Mouse (Mus musculus) liver, embryonic 15.5 days (tissue): ENCODE data around the gene Bclaf3. TPM values are rescaled to one million over a fixed set of nuclear protein-coding genes. Genes with fewer than 3 reads are reported as not detected.
"Not testable (repeated sequence)": the region's sequence is repeated elsewhere in the genome, so short reads cannot be mapped to it uniquely, and the experiment has no call there.

Source experiments
- ATAC-seq: fragments of 200-750 bp; cut with Nextera tagmentation; 2 replicates; pipeline ENCODE4 v1.8.0; 2017; ENCODE audit warnings: moderate number of reproducible peaks, mild to moderate bottlenecking, moderate library complexity; ENCODE audit not compliant: insufficient read depth
- H3K27ac ChIP-seq: fragments of 300-500 bp; sonication (generic); replicated peaks from 2 replicates; pipeline ENCODE4 v1.5.1; 2015; ENCODE audit warnings: mild to moderate bottlenecking, inconsistent platforms
- H3K27me3 ChIP-seq: fragments of 300-500 bp; sonication (generic); 2 replicates; pipeline ENCODE4 v1.6.1; 2015; ENCODE audit warnings: mild to moderate bottlenecking, inconsistent platforms
- H3K36me3 ChIP-seq: fragments of 300-500 bp; sonication (generic); replicated peaks from 2 replicates; pipeline ENCODE4 v1.6.1; 2015; ENCODE audit warnings: moderate library complexity, mild to moderate bottlenecking, inconsistent platforms
- H3K4me1 ChIP-seq: fragments of 300-500 bp; sonication (generic); replicated peaks from 2 replicates; pipeline ENCODE4 v1.6.1; 2015; ENCODE audit warnings: inconsistent platforms
- H3K4me2 ChIP-seq: fragments of 300-500 bp; sonication (generic); 2 replicates; pipeline ENCODE4 v1.6.1; 2015; ENCODE audit warnings: moderate library complexity, mild to moderate bottlenecking, inconsistent platforms
- H3K4me3 ChIP-seq: fragments of 300-500 bp; sonication (generic); replicated peaks from 2 replicates; pipeline ENCODE4 v1.5.1; 2015; ENCODE audit warnings: mild to moderate bottlenecking, inconsistent platforms
- H3K9ac ChIP-seq: fragments of 300-500 bp; sonication (generic); 2 replicates; pipeline ENCODE4 v1.6.1; 2015; ENCODE audit warnings: moderate library complexity, mild to moderate bottlenecking, inconsistent platforms
- H3K9me3 ChIP-seq: fragments of 300-500 bp; sonication (generic); replicated peaks from 2 replicates; pipeline ENCODE4 v1.6.1; 2016; ENCODE audit warnings: inconsistent platforms
- WGBS: fragments of 180-500 bp; shearing (Covaris S2); methylation state at CpG from one replicate; pipeline ENCODE4 v1.1.7; 2015; ENCODE audit warnings: mixed read lengths; ENCODE audit not compliant: insufficient replicate concordance; 5-methylcytosine and 5-hydroxymethylcytosine counted together
- polyA plus RNA-seq: library from polyadenylated mRNA; unstranded; fragments of >200 nt; fragmentation: Nextera tagmentation; extraction: Ambion mirVana; gene quantifications from 2 replicates; pipeline ENCODE4 v1.2.1, GENCODE M21; 2015

Gene Bclaf3
- polyA plus RNA-seq = 7.0 and 7.2 TPM in 2 replicates

- Histone ChIP-seq H3K36me3 (no peaks in the 10 kb centered on the region), H3K4me1 (no peaks in the 10 kb centered on the region), H3K27ac (no peak within 1 kb of the TSS), H3K4me2 (no peak within 1 kb of the TSS), H3K9ac (no peak within 1 kb of the TSS), H3K9me3 (no peaks in the 10 kb centered on the region), H3K4me3 (no peak within 1 kb of the TSS), H3K27me3 (no peaks in the 10 kb centered on the region)
- WGBS = 75% methylated on average over 6 of the region's 6 CpGs
- ATAC-seq = no peak
These were observed at the start of gene Bclaf3 for GRCm38 (mm10) chrX:159526388-159526787. Bclaf3 (plus strand) TSS chrX:159526688.

- H3K4me3 ChIP-seq, H3K36me3 ChIP-seq, H3K9ac ChIP-seq, H3K27me3 ChIP-seq, H3K9me3 ChIP-seq: not testable (repeated sequence)
- Histone ChIP-seq H3K4me2 (peak overlapping the region; percentile 40), H3K4me1 (peaks cover 15% of the 10 kb centered on the region; the same call in 1 of the 2 replicates), H3K27ac (peak overlapping the region; percentile 80)
- 41% methylated on average over 4 of the region's 4 CpGs for WGBS
- ATAC-seq = peak; percentile 80
These were observed 48.1 kb upstream of the Bclaf3 start for GRCm38 (mm10) chrX:159478243-159478940.

DNA sequence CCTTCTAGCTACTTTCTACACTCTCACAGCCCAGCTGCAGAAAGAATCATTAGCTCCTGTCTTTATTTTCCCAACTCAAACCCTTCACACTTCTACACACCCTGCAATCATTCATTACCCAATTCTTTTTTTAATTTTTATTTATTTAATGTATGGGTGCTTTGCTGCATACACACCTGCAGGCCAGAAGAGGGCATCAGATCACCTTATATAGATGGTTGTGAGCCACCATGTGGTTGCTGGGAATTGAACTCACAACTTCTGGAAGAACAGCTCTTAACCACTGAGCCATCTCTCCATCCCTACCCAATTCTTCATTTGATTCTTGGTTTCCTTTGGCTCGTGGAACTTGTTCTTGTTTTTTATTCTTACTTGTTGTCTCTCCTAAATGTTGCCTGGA, 42.2 kb upstream of the Bclaf3 start:
- no peak overlapping the region for H3K27ac ChIP-seq
- WGBS = 23% methylated on average over 1 of the region's 1 CpGs
- H3K4me3 ChIP-seq = no peak overlapping the region
- no peaks in the 10 kb centered on the region for H3K9me3 ChIP-seq
- no peak overlapping the region for H3K4me2 ChIP-seq
- H3K36me3 ChIP-seq = no peaks in the 10 kb centered on the region
- H3K27me3 ChIP-seq = peaks cover 5% of the 10 kb centered on the region; the same call in 1 of the 2 replicates
- no peak overlapping the region for H3K9ac ChIP-seq
- no peak for ATAC-seq
- H3K4me1 ChIP-seq = no peaks in the 10 kb centered on the region; the same call in 1 of the 2 replicates

DNA sequence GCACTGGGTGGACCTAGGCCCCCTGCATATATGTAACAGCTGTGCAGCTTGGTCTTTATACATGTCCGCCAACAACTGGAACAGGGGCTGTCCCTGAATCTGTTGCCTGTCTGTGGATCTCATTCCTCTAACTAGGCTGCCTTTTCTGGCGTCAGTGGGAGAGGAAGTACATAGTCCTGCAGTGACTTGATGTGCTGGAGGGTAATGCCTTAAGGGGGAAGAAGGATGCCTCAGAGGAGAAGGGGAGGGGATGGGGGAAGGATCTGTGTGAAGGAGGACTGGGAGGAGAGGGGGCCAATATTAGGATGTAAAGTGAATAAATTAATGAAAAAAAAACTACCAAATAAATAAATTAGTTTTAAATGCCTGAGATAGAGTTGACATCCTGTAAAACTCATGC, 23.3 kb upstream of the Bclaf3 start:
- Histone ChIP-seq H3K27me3 (no peaks in the 10 kb centered on the region), H3K4me3 (no peak overlapping the region), H3K4me1 (no peaks in the 10 kb centered on the region), H3K9me3 (no peaks in the 10 kb centered on the region), H3K4me2 (no peak overlapping the region), H3K27ac (no peak overlapping the region), H3K9ac (no peak overlapping the region), H3K36me3 (no peaks in the 10 kb centered on the region)
- no peak for ATAC-seq
- WGBS = 35% methylated on average over 2 of the region's 2 CpGs

GRCm38 (mm10) chrX:159508331-159509036, 18.0 kb upstream of the Bclaf3 start:
- ATAC-seq = no peak
- Histone ChIP-seq H3K4me2 (peak overlapping the region; percentile 42), H3K9ac (no peak overlapping the region), H3K4me1 (no peaks in the 10 kb centered on the region), H3K27ac (no peak overlapping the region), H3K9me3 (no peaks in the 10 kb centered on the region), H3K4me3 (peak overlapping the region; percentile 21; the same call in 1 of the 2 replicates), H3K36me3 (no peaks in the 10 kb centered on the region), H3K27me3 (no peaks in the 10 kb centered on the region)
- 42% methylated on average over 19 of the region's 19 CpGs for WGBS

GRCm38 (mm10) chrX:159509042-159509441, 17.4 kb upstream of the Bclaf3 start:
- no peak for ATAC-seq
- Histone ChIP-seq H3K27me3 (no peaks in the 10 kb centered on the region), H3K9ac (no peak overlapping the region), H3K36me3 (no peaks in the 10 kb centered on the region), H3K4me1 (no peaks in the 10 kb centered on the region), H3K4me3 (no peak overlapping the region), H3K4me2 (no peak overlapping the region), H3K27ac (no peak overlapping the region), H3K9me3 (no peaks in the 10 kb centered on the region)
- 29% methylated on average over 4 of the region's 4 CpGs for WGBS

DNA sequence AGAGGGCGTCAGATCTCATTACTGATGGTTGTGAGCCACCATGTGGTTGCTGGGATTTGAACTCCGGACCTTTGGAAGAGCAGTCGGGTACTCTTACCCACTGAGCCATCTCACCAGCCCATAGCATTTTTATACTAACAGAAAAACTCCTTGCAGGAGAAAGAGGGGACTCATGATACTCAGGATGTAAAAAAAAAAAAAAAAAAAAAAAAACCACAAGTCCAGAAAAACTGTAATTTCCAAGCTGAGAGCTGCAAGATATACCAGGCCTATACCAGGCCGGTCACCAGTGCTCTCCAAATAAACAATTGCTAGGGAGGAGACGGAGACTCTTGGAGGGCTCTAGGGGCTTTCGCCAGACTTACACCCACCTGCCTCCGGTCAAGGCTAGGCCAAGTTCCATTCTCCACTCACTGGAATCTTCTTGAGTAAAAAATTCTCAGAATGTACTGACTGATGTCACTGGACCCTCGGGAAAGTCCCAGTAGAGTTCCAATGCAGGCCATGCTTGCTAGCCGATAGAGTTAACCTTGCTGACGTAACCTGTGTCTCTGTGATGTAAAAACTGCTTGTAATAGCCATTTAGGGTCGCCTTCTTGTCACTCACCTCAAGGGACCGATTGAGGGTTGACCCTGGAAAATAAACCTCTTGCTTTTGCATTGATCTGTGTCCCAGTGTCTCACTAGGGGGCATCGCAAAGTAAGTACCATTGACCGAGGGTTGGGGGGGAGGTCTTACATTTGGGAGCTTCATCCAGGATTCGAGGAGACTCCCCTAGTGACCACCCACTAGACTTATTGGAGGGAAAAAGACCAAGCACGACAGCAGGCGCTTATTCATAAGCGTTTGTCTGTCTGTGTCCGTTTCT, 16.4 kb upstream of the Bclaf3 start:
- Histone ChIP-seq H3K36me3 (no peaks in the 10 kb centered on the region), H3K4me1 (no peaks in the 10 kb centered on the region), H3K27ac (no peak overlapping the region), H3K9me3 (no peaks in the 10 kb centered on the region), H3K4me3 (peak overlapping the region; percentile 22), H3K9ac (no peak overlapping the region), H3K4me2 (peak overlapping the region; percentile 36), H3K27me3 (no peaks in the 10 kb centered on the region)
- 61% methylated on average over 19 of the region's 19 CpGs for WGBS
- ATAC-seq = no peak

GRCm38 (mm10) chrX:159510716-159511051, 15.8 kb upstream of the Bclaf3 start:
- no peak overlapping the region for H3K27ac ChIP-seq
- H3K27me3 ChIP-seq = no peaks in the 10 kb centered on the region
- no peaks in the 10 kb centered on the region for H3K36me3 ChIP-seq
- 52% methylated on average over 9 of the region's 9 CpGs for WGBS
- ATAC-seq = no peak; the same call in 1 of the 2 replicates
- peak overlapping the region; percentile 22 for H3K4me3 ChIP-seq
- H3K4me1 ChIP-seq = no peaks in the 10 kb centered on the region
- no peaks in the 10 kb centered on the region for H3K9me3 ChIP-seq
- peak overlapping the region; percentile 36 for H3K4me2 ChIP-seq
- no peak overlapping the region for H3K9ac ChIP-seq

GRCm38 (mm10) chrX:159515599-159515998, 10.9 kb upstream of the Bclaf3 start:
- H3K9me3 ChIP-seq = no peaks in the 10 kb centered on the region
- H3K9ac ChIP-seq = no peak overlapping the region
- no peaks in the 10 kb centered on the region for H3K4me1 ChIP-seq
- no peak overlapping the region for H3K27ac ChIP-seq
- H3K4me2 ChIP-seq = no peak overlapping the region
- H3K4me3 ChIP-seq = no peak overlapping the region
- 66% methylated on average over 6 of the region's 6 CpGs for WGBS
- ATAC-seq = no peak
- no peaks in the 10 kb centered on the region for H3K36me3 ChIP-seq
- H3K27me3 ChIP-seq = no peaks in the 10 kb centered on the region

DNA sequence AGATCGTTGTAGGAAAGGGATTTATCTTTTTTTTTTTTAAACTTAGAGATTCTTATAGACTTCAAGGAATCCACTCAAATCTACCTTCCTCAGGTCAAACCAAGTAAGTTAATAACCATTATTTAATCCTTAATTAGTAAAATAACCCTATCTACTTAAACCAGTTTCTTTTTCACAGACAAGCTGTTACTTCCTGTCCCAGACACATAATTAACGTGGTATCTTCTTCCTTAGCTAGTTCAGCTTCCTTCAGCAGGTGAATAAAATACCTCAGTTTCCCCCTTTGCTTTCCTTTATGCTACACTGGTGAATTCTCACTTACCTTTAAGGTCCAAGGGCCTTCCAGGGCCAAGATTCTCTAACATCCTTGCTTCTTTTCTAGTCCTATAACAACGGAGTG, 4.7 kb upstream of the Bclaf3 start:
- Histone ChIP-seq H3K4me2 (no peak overlapping the region), H3K36me3 (no peaks in the 10 kb centered on the region), H3K27ac (no peak overlapping the region), H3K4me1 (no peaks in the 10 kb centered on the region), H3K9me3 (no peaks in the 10 kb centered on the region), H3K9ac (no peak overlapping the region), H3K27me3 (no peaks in the 10 kb centered on the region), H3K4me3 (no peak overlapping the region)
- WGBS = 47% methylated on average over 3 of the region's 3 CpGs
- ATAC-seq = no peak

DNA sequence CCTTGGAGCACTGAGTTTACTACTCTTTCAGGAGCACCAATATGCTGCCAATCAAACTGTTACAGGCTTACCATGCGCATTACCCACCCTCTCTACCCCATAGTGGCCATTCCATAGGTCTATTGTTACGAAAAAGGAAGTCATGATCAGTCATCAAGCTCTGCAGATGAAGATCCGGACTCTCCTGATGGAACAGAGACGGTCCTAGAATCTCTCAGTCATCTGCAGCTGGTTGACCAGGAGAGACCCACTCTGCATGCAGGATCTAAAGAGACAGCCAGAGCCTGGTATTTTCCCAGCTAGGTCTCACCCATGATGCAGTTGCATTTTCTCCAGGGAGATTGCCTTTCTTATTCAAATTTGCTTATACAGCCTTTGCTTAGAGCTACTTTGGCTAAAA, 3.8 kb upstream of the Bclaf3 start:
- H3K27me3 ChIP-seq = no peaks in the 10 kb centered on the region
- no peak overlapping the region for H3K4me3 ChIP-seq
- no peak overlapping the region for H3K27ac ChIP-seq
- H3K9me3 ChIP-seq = no peaks in the 10 kb centered on the region
- ATAC-seq = no peak
- H3K4me2 ChIP-seq = no peak overlapping the region
- no peaks in the 10 kb centered on the region for H3K4me1 ChIP-seq
- H3K9ac ChIP-seq = no peak overlapping the region
- WGBS = 57% methylated on average over 4 of the region's 4 CpGs
- H3K36me3 ChIP-seq = no peaks in the 10 kb centered on the region
